Mouse (Mus musculus): ENCODE measurements around the gene Pdha1. TPM values are rescaled to one million over a fixed set of nuclear protein-coding genes. Genes with fewer than 3 reads are reported as not detected.

The Pdha1 gene
- polyA plus RNA-seq (2012; ENCODE audit: insufficient read depth, insufficient read length, missing spikeins): 1,665 and 1,703 TPM in 2 replicates

DNA sequence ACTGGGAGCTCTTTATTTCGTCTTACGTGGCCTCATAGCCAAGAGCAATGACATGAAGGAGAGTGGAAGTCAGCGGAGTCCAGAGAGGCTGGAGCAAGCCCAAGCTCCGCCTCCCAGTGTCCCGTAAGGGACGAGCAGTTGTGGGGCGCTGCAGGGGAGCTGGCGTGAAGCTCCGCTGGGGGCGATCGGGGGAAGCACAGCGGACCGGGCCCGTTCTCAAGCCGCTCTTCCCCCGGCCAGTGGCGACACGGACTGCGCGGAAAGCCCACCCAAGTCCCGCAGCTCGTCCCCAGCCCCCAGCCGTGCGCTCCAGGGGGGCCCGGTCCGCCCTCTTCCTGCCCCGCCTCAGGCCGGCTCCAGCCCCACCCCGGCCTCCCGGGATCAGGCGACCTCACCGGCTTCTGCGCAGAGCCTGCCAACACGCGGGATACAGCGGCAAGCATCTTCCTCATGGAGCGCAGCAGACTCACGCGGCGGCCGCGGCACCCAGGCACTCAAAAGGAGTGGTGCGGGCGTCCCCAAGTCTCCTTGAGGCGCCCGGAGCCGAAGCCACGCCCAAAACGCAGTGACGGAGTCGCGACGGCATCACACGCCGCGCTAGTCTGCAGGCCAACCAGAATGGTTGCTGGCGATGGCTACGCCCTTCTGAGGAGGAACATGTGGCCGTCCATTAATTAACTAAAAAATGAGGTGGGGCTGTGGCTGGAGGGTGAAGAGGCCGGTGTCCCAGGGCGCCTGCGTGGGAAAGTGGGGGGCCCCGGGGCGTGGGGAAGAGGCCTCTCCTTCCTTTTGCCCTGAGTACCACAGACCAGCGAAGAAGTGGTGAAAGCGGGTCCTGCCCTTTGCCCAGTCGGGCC lies at the start of gene Pdha1:
Pdha1 (minus strand) TSS at position 553 of the 857 bp plus-strand sequence.
- Histone ChIP-seq H3K27ac (replicated peaks; ENCODE audit: low read depth, low read length) (peak within 1 kb of the TSS; percentile 95), H3K4me1 (ENCODE audit: control insufficient read depth, insufficient read depth, insufficient read length, low read length) (peaks cover 5% of the 10 kb centered on the region; the same call in 1 of the 2 replicates), H3K4me3 (ENCODE audit: insufficient read depth, low read depth, low read length) (peak within 1 kb of the TSS; percentile 79)

DNA sequence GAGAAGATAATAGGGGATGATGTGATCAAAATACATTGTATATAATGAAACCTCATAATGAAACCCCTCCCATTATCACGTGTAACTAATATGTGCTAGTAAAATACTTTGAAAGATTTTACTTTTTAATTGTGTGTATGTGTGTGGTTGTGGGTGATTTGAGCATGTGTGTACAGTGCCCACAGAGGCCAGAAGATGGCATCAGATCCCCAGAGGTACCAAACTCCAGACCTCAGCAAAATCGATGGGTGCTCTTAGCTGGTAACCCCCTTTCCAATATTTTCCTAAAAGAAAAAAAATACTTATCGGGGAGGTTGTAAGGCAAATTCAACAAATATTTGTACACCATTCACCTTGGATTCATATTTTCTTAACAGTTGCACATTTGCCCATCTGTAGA lies 40.8 kb upstream of the Pdha1 start:
- H3K27ac ChIP-seq (replicated peaks; ENCODE audit: low read depth, low read length): no peak overlapping the region
- no peak overlapping the region for H3K4me3 ChIP-seq (ENCODE audit: insufficient read depth, low read depth, low read length)
- no peaks in the 10 kb centered on the region for H3K4me1 ChIP-seq (ENCODE audit: control insufficient read depth, insufficient read depth, insufficient read length, low read length)

GRCm38 (mm10) chrX:160170150-160170549 lies 31.9 kb upstream of the Pdha1 start:
- Histone ChIP-seq H3K27ac (replicated peaks; ENCODE audit: low read depth, low read length) (no peak overlapping the region), H3K4me3 (ENCODE audit: insufficient read depth, low read depth, low read length) (no peak overlapping the region), H3K4me1 (ENCODE audit: control insufficient read depth, insufficient read depth, insufficient read length, low read length) (no peaks in the 10 kb centered on the region)

- H3K4me3 ChIP-seq (ENCODE audit: insufficient read depth, low read depth, low read length): no peak overlapping the region
- H3K27ac ChIP-seq (replicated peaks; ENCODE audit: low read depth, low read length): no peak overlapping the region
- H3K4me1 ChIP-seq (ENCODE audit: control insufficient read depth, insufficient read depth, insufficient read length, low read length): no peaks in the 10 kb centered on the region
These were observed 28.2 kb upstream of the Pdha1 start for GRCm38 (mm10) chrX:160166246-160166985.

DNA sequence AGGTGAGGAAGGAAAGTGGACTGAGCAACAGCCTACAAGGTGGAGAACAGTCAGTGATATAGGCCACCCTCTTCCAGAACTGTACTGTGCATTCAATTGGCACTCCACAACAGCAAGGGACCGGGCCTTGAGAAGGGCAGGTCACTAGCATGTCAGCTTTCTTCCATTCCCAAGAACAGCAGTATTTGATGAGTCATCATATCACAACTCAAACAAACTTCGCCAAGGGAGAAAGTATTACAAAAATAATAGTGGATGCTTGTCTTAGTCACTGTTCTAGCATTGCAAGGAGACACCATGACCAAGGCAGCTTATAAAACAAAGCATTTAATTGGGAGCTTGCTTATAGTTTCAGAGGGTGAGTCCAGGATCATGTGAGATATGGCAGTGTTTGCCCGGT lies 26.0 kb upstream of the Pdha1 start:
- no peak overlapping the region for H3K27ac ChIP-seq (replicated peaks; ENCODE audit: low read depth, low read length)
- no peaks in the 10 kb centered on the region for H3K4me1 ChIP-seq (ENCODE audit: control insufficient read depth, insufficient read depth, insufficient read length, low read length)
- H3K4me3 ChIP-seq (ENCODE audit: insufficient read depth, low read depth, low read length): no peak overlapping the region

DNA sequence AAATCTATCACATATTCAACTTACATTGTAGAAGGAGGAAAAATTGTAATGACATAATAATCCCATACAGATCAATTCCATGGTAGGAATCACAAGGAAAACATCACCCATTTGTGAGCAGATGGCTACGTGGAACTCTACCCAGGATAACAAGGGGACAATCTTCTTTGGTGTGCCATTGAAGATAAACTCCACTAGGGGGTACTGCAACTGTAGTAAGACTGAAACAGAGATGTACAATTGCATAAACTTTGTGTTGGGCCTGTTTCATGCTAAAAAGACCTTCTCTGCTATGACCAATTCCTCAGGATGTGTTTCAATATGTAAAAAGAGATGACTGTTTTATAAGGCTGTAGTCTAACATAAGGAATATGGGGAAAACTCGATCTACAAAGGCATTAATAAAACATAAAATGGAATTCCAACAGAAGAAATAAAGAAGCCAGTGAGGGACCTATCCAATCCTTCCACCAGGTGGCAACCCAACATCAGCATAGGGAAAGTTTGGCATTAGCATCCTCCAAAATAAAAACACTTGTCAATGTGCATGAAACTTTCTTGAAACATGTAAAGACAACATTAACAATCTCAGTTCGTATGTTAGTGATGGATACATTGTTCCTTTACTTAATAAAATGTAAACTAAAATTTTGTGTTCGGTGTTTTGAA lies 15.1 kb upstream of the Pdha1 start:
- no peaks in the 10 kb centered on the region for H3K4me1 ChIP-seq (ENCODE audit: control insufficient read depth, insufficient read depth, insufficient read length, low read length)
- no peak overlapping the region for H3K4me3 ChIP-seq (ENCODE audit: insufficient read depth, low read depth, low read length)
- no peak overlapping the region for H3K27ac ChIP-seq (replicated peaks; ENCODE audit: low read depth, low read length)

- Histone ChIP-seq H3K27ac (replicated peaks; ENCODE audit: low read depth, low read length) (no peak overlapping the region), H3K4me1 (ENCODE audit: control insufficient read depth, insufficient read depth, insufficient read length, low read length) (no peaks in the 10 kb centered on the region), H3K4me3 (ENCODE audit: insufficient read depth, low read depth, low read length) (no peak overlapping the region)
These were observed 10.6 kb upstream of the Pdha1 start for GRCm38 (mm10) chrX:160148859-160149258.

DNA sequence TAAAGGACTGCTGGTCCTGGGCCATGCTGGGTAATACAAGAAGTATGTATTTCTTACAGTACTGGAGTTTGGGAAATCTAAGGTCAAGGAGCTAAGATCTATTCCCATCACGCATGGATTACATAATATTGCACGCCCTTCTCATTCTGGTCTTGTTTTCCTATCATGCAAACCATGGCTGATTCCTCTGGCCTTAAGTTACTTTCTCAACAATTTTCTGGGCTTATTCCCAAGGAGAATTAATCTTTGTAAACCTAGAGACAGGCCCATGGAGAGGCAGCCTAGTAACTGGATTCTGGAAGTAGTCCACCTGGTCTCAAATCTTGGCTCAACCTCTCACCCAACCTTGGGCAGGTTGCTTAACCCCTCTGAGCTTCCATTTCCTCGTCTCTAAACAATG lies 9.2 kb upstream of the Pdha1 start:
- Histone ChIP-seq H3K4me1 (ENCODE audit: control insufficient read depth, insufficient read depth, insufficient read length, low read length) (no peaks in the 10 kb centered on the region), H3K4me3 (ENCODE audit: insufficient read depth, low read depth, low read length) (no peak overlapping the region), H3K27ac (replicated peaks; ENCODE audit: low read depth, low read length) (no peak overlapping the region)

DNA sequence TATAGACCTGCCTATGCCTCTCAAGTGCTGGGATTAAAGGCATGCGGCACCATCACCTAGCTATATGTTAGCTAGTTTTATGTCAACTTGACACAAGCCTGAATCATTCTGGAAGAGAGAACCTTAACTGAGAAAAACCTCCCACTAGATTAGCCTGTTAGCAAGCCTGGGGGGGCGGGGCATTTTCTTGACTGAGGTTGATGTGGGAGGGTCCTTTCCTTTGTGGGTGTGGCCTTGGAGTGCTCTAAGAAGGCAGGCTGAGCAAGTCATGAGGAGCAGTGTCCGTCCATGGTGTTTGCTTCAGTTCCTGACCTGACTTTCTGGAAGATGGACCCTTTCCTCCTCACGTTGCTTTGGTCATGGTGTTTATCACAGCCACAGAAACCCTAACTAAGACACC lies 8.6 kb upstream of the Pdha1 start:
- Histone ChIP-seq H3K4me3 (ENCODE audit: insufficient read depth, low read depth, low read length) (no peak overlapping the region), H3K27ac (replicated peaks; ENCODE audit: low read depth, low read length) (peak overlapping the region; percentile 82), H3K4me1 (ENCODE audit: control insufficient read depth, insufficient read depth, insufficient read length, low read length) (no peaks in the 10 kb centered on the region)

DNA sequence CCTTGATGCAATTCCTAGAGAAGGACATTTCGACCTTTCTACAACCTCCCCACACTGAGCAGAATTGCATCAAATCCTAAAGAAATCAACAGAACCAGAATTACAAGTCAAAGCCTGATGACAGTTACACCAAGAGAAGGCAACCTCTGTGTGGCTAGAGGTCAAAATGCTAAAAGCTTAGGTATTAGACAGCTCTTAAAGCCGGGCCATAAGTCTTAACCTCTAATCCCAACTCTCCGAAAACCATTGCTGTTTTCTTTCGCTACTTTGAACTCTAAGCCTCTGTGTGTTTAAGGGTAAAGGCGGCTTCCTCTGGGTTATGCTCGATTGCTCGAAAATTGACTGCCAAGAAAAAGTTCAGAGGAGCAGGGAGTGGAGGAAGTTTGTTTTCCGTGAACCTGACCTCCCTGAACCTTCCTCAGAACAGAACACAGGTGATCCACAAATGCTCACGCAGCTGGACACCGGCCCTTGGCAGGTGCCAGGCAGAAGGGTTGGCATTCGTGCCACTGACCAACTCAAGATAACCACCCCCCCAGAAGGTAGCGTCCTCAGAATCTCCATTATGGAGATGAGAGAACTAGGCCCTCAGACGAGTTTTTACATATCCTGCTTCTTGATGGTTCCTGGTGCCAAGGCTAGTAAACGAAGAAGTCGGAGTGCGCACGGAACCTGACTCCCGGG lies 894 bp downstream of the Pdha1 start:
- Histone ChIP-seq H3K27ac (replicated peaks; ENCODE audit: low read depth, low read length) (peak overlapping the region; percentile 95), H3K4me3 (ENCODE audit: insufficient read depth, low read depth, low read length) (peak overlapping the region; percentile 79), H3K4me1 (ENCODE audit: control insufficient read depth, insufficient read depth, insufficient read length, low read length) (peaks cover 5% of the 10 kb centered on the region; the same call in 1 of the 2 replicates)

GRCm38 (mm10) chrX:160136153-160136552 lies 2.1 kb downstream of the Pdha1 start:
- Histone ChIP-seq H3K4me3 (ENCODE audit: insufficient read depth, low read depth, low read length) (peak overlapping the region; percentile 79), H3K27ac (replicated peaks; ENCODE audit: low read depth, low read length) (peak overlapping the region; percentile 16; the same call in 1 of the 2 replicates), H3K4me1 (ENCODE audit: control insufficient read depth, insufficient read depth, insufficient read length, low read length) (peaks cover 5% of the 10 kb centered on the region; the same call in 1 of the 2 replicates)

DNA sequence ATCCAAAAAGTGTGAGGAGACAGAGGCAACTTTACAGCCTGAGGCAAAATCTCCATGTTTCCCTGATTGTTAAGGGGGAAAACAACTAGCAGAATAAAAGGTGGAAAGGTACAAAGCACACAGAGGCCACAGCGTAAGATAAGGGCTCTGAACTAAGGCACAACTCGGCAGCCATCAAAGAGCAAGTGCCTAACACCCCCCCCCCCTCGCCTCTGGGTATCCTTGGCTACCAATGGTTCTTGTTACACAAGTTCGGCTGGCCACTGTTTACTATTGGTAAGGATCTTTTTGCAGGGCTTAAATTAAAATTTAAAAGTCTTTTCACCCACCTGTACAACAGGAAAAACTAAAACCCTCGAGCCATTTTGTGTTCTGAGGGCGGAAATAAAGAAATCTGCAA lies 2.5 kb downstream of the Pdha1 start:
- Histone ChIP-seq H3K4me1 (ENCODE audit: control insufficient read depth, insufficient read depth, insufficient read length, low read length) (peaks cover 5% of the 10 kb centered on the region; the same call in 1 of the 2 replicates), H3K27ac (replicated peaks; ENCODE audit: low read depth, low read length) (peak overlapping the region; percentile 16; the same call in 1 of the 2 replicates), H3K4me3 (ENCODE audit: insufficient read depth, low read depth, low read length) (peak overlapping the region; percentile 79)

DNA sequence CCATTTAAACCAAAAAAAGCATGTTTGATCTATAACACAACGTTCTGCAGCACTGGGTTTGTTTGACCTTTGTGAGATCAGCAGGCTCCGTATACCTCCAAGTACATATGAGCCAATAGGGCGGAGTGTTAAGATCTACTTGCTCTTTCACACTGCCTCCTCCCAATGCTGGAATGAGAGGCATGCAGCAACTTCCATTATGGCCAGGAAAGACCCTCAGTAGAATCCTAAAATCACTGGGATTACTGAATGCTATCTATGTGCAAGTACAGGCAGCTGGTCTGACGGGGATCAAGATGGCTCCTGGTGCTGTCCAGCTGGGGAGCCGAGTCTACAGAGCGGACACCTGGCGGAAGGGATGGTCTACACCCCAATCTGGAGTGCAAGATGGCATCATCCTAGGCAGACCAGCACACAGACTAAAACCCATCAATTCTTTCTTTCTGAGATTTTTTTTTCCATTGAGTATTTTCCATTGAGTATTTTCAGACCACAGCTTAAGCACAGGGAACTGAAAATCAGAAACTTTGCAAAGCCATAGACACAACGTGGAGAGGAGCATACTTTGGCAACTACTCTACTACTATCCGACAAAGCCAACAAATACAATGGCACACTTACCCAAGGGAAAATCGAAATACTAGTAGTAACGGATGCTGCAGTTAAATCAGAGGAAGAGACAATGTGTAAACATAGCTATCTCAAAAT lies 3.9 kb downstream of the Pdha1 start:
- peaks cover 5% of the 10 kb centered on the region; the same call in 1 of the 2 replicates for H3K4me1 ChIP-seq (ENCODE audit: control insufficient read depth, insufficient read depth, insufficient read length, low read length)
- no peak overlapping the region; the same call in 1 of the 2 replicates for H3K27ac ChIP-seq (replicated peaks; ENCODE audit: low read depth, low read length)
- 0 out of 2 replicates have a peak overlapping the region, but pooled peaks have one; percentile 3 for H3K4me3 ChIP-seq (ENCODE audit: insufficient read depth, low read depth, low read length)

GRCm38 (mm10) chrX:160116658-160117057 lies 21.6 kb downstream of the Pdha1 start:
- H3K27ac ChIP-seq (replicated peaks; ENCODE audit: low read depth, low read length): no peak overlapping the region; the same call in 1 of the 2 replicates

More at GRCm38 (mm10) chrX:160116658-160117057, 21.6 kb downstream of the Pdha1 start:
- Histone ChIP-seq H3K4me3 (ENCODE audit: insufficient read depth, low read depth, low read length) (no peak overlapping the region), H3K4me1 (ENCODE audit: control insufficient read depth, insufficient read depth, insufficient read length, low read length) (no peaks in the 10 kb centered on the region)

Measured in brown adipose tissue, adult 24 weeks (tissue).